Mouse (Mus musculus): ENCODE data around the gene Haus6.

Gene Haus6

DNA sequence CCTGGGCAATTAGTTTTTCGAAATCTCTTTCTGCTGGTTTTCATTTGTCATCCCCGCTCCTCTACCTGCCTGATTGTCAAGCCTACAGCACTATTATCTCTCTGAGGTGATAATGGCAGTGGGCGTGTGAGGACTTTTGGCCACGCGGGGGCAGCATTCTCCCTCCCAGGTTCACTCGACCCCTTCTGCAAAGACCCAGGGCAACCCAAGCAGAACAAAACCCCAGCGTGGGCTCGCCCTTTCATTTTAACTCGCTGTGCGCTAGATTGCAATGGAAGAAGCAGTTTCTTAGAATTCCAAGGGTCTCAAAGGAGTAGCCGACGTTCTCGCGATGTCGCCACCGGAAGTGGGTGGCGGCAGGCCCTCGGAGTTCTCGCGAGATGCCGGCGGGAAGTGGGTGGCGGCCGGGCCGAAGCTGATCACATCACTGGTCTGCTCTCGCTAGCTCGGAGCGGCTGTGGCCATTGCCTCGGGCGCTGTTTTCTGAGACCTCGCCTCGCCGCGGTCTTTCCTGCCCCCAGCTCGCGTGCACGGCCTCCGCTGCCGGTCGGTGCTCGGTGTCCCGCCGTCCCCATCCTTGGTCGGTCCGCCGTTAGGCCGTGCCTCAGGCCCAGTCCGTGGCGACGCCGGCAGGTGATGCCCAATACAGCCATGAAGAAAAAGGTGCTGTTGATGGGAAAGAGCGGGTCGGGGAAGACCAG is 36.4 kb downstream of the Haus6 start, which contains the start of gene Rraga:
Gene Rraga (plus strand): TSS at position 386 of the 701 bp plus-strand sequence.
- DNase-seq (ENCODE audit: low read depth), result peak; percentile 96

DNA sequence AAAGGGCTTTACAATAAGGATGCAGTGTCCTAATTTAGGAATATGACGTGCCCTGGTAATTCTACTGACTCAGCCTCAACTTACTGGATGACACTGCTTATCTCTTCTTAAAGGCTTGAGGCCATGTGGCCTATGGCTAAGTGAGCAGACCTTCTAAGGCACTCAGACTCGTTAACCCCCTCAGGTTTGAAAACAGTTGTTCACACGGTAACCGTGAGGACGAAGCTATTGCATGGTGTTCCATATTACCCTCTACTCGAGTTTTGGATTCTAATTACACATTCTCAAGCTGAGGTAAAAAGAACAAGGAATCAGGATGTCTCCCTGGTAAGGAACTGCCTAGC is 36.9 kb downstream of the Haus6 start:
- DNase-seq (ENCODE audit: low read depth), result peak; percentile 51

DNA sequence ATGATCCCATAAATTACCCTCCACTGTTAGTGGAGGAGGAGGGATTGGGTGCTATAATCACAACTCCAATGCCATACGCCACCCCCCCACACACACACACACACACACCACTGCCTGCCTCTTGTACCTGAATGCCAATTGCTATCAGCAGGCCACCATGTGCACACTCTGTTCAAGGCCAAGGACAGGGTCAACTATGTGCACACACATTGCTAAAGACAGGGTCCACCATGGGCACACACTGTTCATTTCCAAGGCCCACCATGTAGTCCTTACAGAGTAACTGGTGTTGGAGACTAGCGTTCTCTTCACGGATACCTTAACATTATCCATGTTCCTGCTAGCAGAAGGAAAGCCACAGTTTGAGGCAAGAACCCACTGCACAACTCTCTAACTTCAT is 50.8 kb downstream of the Haus6 start:
- DNase-seq (ENCODE audit: low read depth), result no peak

DNA sequence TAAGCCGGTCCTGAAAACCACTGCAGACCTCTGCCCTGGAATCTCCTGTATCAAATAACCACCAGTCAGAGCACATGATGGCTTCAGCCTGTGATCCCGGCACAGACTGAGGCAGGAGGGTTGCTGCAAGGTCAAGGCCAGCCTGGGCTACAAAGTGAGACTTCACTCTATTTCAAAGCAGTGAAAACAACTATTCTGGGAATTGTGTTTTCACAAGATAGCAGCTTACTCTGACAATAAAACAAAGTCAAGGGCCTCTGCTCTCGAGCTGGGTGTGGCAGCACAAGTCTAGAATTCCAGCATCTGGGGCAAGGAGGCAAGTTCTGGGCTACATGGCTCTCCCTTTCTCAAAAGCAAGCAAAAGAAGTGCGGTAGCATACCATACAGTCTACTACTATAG is 52.8 kb downstream of the Haus6 start:
- DNase-seq (ENCODE audit: low read depth), result no peak

DNA sequence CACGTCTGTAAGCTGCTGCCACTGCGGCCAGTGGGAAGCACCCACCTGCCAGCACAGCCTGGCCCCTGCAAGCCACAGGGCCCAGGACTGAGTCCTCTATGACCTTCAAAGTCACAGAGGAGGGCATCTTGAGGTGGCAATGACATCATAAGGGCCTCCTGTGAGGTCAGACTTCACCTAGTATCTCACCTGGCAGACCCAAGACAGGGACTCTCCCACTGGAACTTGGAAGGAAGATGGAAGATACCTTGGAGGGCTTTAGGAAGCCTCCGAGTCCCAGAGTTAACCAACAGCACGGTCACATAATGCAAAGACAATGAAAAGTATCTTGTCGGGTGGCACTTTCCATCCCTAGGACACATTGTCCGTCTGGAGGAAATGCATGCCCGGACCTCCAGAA is 53.6 kb downstream of the Haus6 start, which contains the start of gene Saxo1:
Gene Saxo1 (minus strand): TSS at position 101 of the 400 bp plus-strand sequence.
- DNase-seq (ENCODE audit: low read depth), result no peak

DNA sequence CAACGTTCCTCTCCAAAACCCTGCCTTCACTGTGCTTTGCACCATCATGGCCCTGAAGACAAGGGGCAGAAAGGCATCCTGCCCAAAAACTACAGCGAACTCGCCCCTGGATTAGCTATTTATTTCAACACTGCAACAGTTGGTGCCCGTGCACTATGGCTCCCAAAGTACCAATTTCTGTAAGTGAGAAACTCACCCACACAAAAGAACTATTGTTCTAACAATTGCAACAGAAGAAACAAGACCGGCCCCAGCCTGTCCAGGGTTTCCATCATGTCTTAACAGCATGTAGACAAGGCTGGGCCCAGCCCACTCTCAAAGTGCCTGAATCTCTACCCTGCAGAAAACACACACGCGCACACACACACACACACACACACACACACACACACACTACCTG is 54.5 kb downstream of the Haus6 start:
- DNase-seq (ENCODE audit: low read depth), result no peak

DNA sequence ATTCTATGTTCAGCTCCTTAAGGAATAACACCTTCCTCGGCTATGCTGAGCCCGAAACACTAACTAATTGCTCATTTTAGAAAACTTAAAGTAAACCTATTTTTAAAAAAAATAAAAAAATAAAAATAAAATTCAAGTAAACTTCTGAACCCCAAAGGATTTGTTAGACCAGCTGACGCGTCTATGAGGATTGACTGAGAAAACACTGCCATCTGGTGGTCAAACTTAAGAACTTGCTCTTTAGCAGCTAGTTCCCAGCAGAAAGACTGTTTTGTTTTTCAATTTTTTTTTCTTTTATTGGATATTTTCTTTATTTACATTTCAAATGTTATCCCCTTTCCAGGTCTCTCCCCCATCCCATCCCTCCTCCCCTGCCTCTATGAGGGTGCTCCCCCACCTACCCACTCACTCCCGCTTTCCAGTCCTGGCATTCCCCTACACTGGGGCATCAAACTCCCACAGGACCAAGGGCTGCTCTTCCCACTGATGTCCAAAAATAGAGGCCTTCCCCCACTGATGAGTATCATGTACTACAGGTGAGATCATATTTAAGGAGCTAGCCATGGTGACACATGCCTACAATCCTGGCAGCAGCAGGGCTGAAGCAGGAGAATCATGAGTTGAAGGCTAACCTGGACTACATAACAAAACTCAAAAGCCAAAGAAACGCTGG is 56.7 kb downstream of the Haus6 start:
- DNase-seq (ENCODE audit: low read depth), result peak; percentile 70

DNA sequence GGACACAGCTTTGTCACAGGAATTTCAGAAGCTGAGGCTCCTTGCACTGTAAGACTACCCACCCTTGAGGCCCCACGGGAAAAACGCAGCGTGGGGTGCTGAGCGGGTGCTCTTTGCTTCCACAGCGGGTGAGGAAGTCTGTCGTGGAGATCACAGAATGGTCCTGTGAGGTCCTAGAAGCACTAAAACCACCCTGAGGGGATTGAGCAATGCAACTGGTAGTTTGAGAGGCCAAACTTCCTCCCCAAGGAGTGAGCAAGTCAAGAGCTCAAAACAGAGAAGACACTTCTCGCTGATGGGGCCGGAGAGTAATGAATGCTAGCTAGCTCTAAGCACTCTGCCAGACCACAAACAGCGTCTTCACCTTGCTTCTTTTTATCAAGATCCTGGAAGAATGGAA is 63.5 kb downstream of the Haus6 start:
- DNase-seq (ENCODE audit: low read depth), result peak; percentile 21

DNA sequence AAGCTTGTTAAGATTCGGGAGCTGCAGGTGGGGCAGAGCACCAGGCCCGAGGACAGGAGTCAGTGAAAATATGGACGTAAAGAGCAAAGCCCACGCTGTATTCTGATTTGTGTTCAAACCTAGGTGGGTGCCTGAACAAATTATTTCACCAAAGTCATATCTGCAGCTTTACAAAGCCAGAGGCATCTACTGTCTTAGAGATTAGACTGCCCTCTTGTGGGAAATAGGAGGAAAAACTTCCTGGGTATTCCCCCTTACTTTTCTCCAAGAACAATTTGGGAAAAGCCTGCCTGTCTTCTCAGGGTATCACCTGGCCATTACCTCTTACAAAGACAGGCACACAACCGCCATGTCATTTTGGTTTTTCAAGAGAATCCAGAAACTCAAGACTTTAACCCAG is 66.2 kb downstream of the Haus6 start:
- peak; percentile 33 for DNase-seq (ENCODE audit: low read depth)

DNA sequence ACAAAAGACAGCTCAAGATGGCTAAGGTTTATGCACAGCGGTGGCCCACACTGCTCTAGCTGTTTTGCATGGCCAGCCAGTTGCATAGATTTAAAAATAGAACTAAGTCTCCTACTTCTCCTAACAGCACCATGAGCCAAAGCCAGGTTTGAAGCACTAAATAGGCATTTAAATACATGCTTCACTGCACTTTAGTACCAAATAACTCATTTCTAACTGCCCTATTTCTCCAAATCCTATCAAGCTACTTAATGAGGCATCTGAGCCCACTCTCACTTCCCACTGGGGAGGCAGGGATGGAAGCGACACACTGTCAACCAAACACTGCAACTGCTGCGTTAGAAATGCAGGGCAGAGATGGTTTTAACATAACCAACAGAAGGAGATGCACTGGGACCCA is 67.9 kb downstream of the Haus6 start:
- no peak for DNase-seq (ENCODE audit: low read depth)

DNA sequence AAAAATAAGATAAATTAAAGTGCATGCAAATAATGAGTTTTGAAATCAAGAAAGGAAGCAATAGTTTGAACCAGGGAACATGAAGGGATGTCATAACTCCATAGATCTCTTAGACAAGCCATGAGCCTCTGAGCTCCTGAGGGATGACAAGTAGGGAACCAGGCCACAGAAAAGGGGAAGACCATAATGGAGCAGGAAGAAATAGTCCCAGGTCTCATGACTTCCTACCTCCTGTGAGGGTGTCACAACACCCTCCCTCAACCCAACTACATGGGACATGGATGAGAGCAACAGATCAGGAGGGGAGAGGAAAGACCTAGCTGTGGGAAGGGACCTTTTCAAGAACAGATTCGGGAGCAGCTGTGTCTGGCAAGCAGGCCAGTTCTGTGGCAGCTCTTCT is 70.3 kb downstream of the Haus6 start:
- DNase-seq (ENCODE audit: low read depth), result no peak

DNA sequence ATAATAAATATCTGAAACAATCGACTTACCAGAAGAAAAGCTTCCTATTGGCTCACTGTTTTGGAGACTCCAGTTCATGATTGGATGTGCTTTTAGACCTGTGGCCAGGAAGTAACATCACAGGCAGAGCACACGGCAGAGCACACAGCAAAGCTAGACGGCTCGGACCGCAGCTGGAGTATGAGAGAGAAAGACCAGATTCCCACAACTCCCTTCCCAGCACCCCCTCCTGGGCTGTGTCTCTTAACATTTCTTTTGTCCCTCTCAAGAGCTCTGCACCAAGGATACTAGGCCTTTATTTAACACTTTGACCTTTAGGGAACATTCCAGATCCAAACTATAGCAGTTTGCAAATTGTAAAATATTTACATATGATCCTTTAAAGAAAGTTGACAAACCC is 72.9 kb downstream of the Haus6 start:
- DNase-seq (ENCODE audit: low read depth), result no peak

DNA sequence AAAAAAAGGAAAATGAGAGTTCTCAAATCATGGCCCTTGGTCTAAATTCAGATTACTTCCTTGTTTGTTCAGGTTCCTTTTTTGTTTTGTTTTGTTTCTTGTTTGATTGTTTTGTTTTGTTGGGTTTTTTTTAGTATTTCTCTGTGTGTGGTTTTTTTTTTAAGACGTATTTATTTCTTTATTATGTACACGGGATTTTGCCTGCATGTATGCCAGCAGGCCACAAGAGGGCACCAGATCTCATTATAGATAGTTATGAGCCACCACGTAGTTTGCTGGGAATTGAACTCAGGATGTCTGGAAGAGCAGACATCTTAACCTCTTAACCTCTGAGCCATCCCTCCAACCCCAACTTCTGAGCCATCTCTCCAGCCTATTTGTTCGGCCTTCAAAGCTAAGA is 73.9 kb downstream of the Haus6 start:
- peak; percentile 73 for DNase-seq (ENCODE audit: low read depth)

DNA sequence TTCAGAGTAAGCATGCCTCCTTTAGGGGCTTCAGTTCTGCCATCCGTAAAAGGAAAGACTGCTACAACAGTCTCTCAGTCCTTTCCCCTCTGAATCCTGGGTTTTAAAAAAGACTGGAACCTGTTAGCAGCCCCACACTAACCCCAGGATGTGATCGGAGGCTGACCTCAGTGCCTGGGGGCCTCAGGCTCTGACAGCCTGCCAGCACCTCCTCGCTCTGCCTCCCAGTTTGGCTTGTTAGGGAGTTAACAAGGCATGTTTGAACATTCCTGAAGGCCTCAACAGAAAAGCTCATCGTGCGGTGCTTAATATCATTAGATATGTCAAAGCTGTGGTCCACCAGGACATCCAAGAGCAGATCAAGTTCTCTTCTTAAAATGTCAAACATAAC is 77.8 kb downstream of the Haus6 start:
- DNase-seq (ENCODE audit: low read depth), result no peak

DNA sequence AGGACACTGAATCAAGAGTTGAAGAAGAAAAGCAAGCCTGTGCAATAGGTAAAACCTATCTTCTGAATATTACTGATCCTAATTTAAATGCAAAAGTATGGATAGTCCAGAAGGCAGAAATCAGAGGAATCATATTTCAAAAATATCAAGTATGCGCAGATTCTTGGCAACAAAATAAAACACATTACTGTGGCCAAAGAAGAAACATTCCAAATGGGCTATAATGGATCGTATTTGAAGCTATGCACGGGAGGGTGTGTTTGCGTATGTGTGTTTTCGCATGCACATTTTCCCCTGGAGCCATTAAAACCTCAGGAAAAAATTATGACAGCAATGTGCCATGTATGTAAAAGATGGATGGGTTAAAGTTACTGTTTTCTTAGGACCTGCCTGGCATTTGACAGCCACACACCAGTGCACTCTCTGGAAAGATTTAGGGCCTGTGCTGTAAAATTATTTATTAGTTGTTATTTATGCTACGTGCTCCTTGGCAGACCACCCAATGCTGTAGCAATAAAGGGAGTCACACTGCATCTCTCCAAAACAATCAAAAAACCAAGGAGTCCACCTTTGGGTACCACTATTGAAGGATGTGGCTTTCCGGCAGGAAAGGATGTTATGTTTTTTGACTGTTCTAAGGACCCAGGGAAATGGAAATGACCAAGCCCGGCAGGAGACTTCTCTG is 78.3 kb downstream of the Haus6 start:
- DNase-seq (ENCODE audit: low read depth), result no peak

DNA sequence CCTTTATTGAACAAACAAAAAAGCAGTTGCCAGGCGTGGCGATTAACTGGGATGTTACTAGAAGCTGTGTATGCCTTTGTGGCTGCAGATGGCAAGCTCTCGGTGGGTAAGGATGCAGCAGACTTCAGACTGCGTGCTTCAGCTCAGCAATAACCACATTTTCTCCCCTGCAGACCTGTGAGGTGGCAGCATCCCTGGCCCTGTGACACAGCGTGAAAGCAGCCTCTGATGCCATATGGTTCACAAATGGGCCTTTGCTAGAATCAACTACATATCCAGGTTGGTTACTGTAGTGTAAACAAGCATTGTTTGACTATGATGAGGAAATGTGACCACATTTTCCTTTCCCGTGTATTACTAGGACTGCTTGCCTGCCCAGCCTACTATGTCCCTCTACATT is 82.7 kb downstream of the Haus6 start:
- no peak for DNase-seq (ENCODE audit: low read depth)

All from 416B (cell line).